ENCODE assay signal across 8 mouse cellular contexts in the genomic region with DNA sequence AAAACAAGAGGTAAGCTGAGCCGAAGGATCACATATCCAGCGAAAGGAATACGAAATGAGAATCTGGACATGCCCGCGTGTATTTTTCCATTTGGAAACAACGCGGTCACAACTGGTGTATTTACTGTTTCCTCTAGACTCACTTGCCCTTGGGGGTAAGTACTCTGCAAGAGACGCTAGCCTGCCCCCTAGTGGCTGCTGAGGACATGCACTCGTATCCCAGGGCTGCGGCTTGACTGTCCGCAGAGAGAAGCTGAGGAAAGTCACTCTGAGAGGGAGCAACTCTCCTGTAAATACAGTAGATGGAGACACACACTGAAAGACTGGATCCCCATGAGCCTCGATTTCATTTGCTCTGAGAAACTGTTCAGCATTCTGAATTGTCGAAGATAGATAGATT.
DNase-seq lines count a peak whose midpoint lies in the region; ATAC-seq and TF ChIP-seq lines count a peak whose summit lies in the region.

No protein-coding gene starts in this region.

- WGBS in forebrain, embryonic 12.5 days: 29% methylated on average over 13 of the region's 13 CpGs
- WGBS in heart, postnatal 0 days: 12% methylated on average over 13 of the region's 13 CpGs
- WGBS in large intestine, adult 2 months: 12% methylated on average over 13 of the region's 13 CpGs
- 29% methylated on average over 13 of the region's 13 CpGs for WGBS in neural tube, embryonic 15.5 days

- ATAC-seq in forebrain, embryonic 12.5 days (ENCODE audit: low FRiP score): 0 out of 2 replicates have a peak, but pooled peaks have one; percentile 23
- peak; percentile 94 for ATAC-seq in heart, postnatal 0 days (ENCODE audit: insufficient read depth, low read depth)
- peak; percentile 74 for ATAC-seq in neural tube, embryonic 15.5 days (ENCODE audit: low FRiP score)

- DNase-seq in c-Kit-positive CD71-positive TER-119-positive erythroid progenitor cells, embryonic 14.5 days (ENCODE audit: low spot score): peak; percentile 94
- DNase-seq in heart, postnatal 0 days (ENCODE audit: low spot score): peak; percentile 90
- peak; percentile 76 for DNase-seq in large intestine, adult 2 months (ENCODE audit: low read depth, low spot score)
- DNase-seq in lung, adult 18-20 months: peak; percentile 76 to 82
- DNase-seq in testis, postnatal 14 days (ENCODE audit: low spot score): peak; percentile 76

- peak overlapping the region; percentile 5; the same call in 1 of the 2 replicates for H3K4me2 ChIP-seq in forebrain, embryonic 12.5 days
- H3K4me2 ChIP-seq in heart, postnatal 0 days (ENCODE audit: low read depth, low read length): peak overlapping the region; percentile 57
- peak overlapping the region; percentile 7 for H3K4me2 ChIP-seq in neural tube, embryonic 15.5 days

- no peak for TF ChIP-seq EP300 in heart, postnatal 0 days (IDR thresholded peaks at IDR 0.05; ENCODE audit: low read depth)

- H3K36me3 ChIP-seq in E14TG2a.4 (ENCODE audit: insufficient read depth, low read length): no peaks in the 10 kb centered on the region
- no peaks in the 10 kb centered on the region for H3K36me3 ChIP-seq in forebrain, embryonic 12.5 days (replicated peaks)
- H3K36me3 ChIP-seq in heart, postnatal 0 days (replicated peaks; ENCODE audit: control insufficient read depth, insufficient read depth, low read length): no peaks in the 10 kb centered on the region
- H3K36me3 ChIP-seq in neural tube, embryonic 15.5 days: no peaks in the 10 kb centered on the region

- no peak overlapping the region for H3K9ac ChIP-seq in forebrain, embryonic 12.5 days
- no peak overlapping the region for H3K9ac ChIP-seq in heart, postnatal 0 days (replicated peaks; ENCODE audit: low read depth, low read length)
- H3K9ac ChIP-seq in neural tube, embryonic 15.5 days (replicated peaks): no peak overlapping the region

- peaks cover 14% of the 10 kb centered on the region for H3K9me3 ChIP-seq in E14TG2a.4 (ENCODE audit: low read length)
- no peaks in the 10 kb centered on the region for H3K9me3 ChIP-seq in forebrain, embryonic 12.5 days
- H3K9me3 ChIP-seq in heart, postnatal 0 days (replicated peaks; ENCODE audit: control insufficient read depth, low read length): no peaks in the 10 kb centered on the region
- H3K9me3 ChIP-seq in neural tube, embryonic 15.5 days (replicated peaks): no peaks in the 10 kb centered on the region

- H3K27ac ChIP-seq in forebrain, embryonic 12.5 days: no peak overlapping the region
- peak overlapping the region; percentile 47; the same call in 1 of the 2 replicates for H3K27ac ChIP-seq in heart, postnatal 0 days (ENCODE audit: low read depth)
- H3K27ac ChIP-seq in neural tube, embryonic 15.5 days (replicated peaks): no peak overlapping the region

- no peaks in the 10 kb centered on the region; the same call in 1 of the 2 replicates for H3K4me1 ChIP-seq in E14TG2a.4 (replicated peaks; ENCODE audit: low read depth, low read length)
- no peaks in the 10 kb centered on the region for H3K4me1 ChIP-seq in forebrain, embryonic 12.5 days
- H3K4me1 ChIP-seq in heart, postnatal 0 days (ENCODE audit: control insufficient read depth, insufficient read depth): no peaks in the 10 kb centered on the region
- H3K4me1 ChIP-seq in neural tube, embryonic 15.5 days: no peaks in the 10 kb centered on the region

- no peak overlapping the region for H3K4me3 ChIP-seq in E14TG2a.4 (replicated peaks; ENCODE audit: low read length)
- no peak overlapping the region for H3K4me3 ChIP-seq in forebrain, embryonic 12.5 days (replicated peaks)
- H3K4me3 ChIP-seq in heart, postnatal 0 days (ENCODE audit: low read depth, low read length): peak overlapping the region; percentile 39
- H3K4me3 ChIP-seq in neural tube, embryonic 15.5 days (replicated peaks): no peak overlapping the region

- no peaks in the 10 kb centered on the region for H3K27me3 ChIP-seq in E14TG2a.4 (ENCODE audit: insufficient read depth, low read length)
- H3K27me3 ChIP-seq in forebrain, embryonic 12.5 days: no peaks in the 10 kb centered on the region
- H3K27me3 ChIP-seq in heart, postnatal 0 days (ENCODE audit: control insufficient read depth, insufficient read depth, low read length): no peaks in the 10 kb centered on the region
- no peaks in the 10 kb centered on the region for H3K27me3 ChIP-seq in neural tube, embryonic 15.5 days (replicated peaks)

- TF ChIP-seq CTCF in E14TG2a.4 (conservative IDR thresholded peaks at IDR 0.05; ENCODE audit: low read length): peak; percentile 89
- peak; percentile 98 for TF ChIP-seq CTCF in heart, postnatal 0 days (IDR thresholded peaks at IDR 0.05; ENCODE audit: low read depth)

Comparison
In these comparisons a context has a peak if more than half of its experiments do, and no peak if none do; other contexts are left out.
1. ATAC-seq: peak in every context shown above with its lines; median percentile 94 in heart, postnatal 0 days; 74 in neural tube, embryonic 15.5 days; 23 in forebrain, embryonic 12.5 days.
2. H3K4me2 ChIP-seq: peak in every context shown above with its lines; median percentile 57 in heart, postnatal 0 days; 7 in neural tube, embryonic 15.5 days; 5 in forebrain, embryonic 12.5 days.